Mouse (Mus musculus): ENCODE results near the gene Gm14180.
"Not testable (repeated sequence)": the region's sequence is repeated elsewhere in the genome, so short reads cannot be mapped to it uniquely, and the experiment has no call there.

The Gm14180 gene

GRCm38 (mm10) chr11:99734190-99734589 lies at the start of gene Gm14180:
TSS of gene Gm14180 (minus strand) at chr11:99734290.
- DNase-seq (ENCODE audit: low spot score) = no peak

DNA sequence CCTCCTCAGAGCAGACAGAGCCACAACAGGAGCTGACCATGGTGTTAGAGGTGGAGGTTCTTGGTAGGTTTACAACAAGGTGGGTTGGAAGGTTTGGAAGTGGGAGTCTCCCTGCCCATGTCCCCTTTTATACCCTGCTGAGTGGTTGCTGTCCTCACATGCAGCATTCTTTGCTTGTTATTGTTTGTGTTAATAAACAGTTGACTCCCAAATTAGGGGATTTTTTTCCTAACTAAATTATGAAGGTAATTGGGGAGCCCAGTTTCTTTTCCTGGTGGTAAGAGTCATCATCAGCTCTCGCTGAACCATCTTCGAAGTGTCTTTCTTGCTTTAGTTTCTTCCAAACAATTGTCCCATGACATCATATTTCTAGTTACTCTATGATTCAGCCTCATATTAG lies 46.5 kb upstream of the Gm14180 start, which contains the start of gene Krtap4-8:
Gene Krtap4-8, minus strand, starts transcription at position 101 of the 400 bp plus-strand sequence.
- no peak for DNase-seq (ENCODE audit: low spot score)

GRCm38 (mm10) chr11:99778401-99778800 lies 44.3 kb upstream of the Gm14180 start:
- DNase-seq (ENCODE audit: low spot score) = no peak

DNA sequence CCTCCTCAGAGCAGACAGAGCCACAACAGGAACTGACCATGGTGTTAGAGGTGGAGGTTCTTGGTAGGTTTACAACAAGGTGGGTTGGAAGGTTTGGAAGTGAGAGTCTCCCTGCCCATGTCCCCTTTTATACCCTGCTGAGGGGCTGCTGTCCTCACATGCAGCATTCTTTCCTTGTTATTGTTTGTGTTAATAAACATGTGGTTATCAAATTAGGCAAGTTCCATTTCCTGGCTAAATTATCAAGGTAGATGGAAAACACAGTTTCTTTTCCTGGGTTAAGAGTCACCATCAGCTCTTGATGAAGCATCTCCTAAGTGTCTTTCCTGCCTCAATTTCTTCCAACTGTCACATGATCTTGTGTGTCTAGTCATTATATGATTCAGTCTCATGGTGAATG lies 38.7 kb upstream of the Gm14180 start, which contains the start of gene Gm11595:
Gene Gm11595, minus strand, starts transcription at position 101 of the 400 bp plus-strand sequence.
- not testable (repeated sequence) for DNase-seq (ENCODE audit: low spot score)

DNA sequence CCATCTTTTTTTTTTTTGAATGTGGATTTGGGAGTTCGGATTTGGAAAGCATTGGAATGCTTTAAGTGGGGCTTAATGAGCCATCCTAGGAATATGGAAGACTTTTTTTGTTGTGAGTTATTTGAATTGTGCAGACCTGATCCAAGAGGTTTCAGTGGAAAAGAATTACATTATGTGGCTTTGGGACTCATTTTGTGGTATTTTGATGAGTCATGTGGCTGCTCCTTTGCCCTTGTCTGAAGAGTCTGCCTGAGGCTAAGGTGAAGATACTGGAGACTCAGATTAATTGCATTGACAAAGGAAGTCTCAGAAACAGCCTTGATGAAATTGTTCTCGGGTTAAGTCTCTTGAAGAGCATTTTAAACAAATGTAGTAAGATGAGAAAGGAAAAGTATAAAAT lies 34.3 kb upstream of the Gm14180 start:
- DNase-seq (ENCODE audit: low spot score) = no peak

- DNase-seq (ENCODE audit: low spot score) = no peak
Measured at GRCm38 (mm10) chr11:99758877-99759276, 24.8 kb upstream of the Gm14180 start.

- DNase-seq (ENCODE audit: low spot score) = no peak
Measured at GRCm38 (mm10) chr11:99743985-99744384, 9.9 kb upstream of the Gm14180 start.

DNA sequence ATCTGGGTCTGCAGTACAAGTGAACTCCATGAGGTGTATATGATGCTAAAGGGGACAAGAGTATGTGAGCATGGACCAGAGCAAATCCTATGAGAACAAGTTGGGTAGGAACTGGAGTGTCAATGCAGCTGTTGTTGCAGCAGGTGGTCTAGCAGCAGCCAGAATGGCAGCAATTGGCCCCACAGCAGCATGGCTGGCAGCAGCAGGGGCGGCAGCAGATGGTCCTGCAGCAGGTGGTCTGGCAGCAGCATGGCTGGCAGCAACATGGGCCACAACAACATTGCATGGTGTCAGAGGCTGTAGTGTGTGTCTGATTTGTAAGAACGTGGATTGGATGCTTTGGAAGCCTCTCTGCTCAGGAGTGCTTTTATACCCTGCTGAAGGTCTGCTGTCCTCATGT lies 10.0 kb downstream of the Gm14180 start:
- DNase-seq (ENCODE audit: low spot score) = no peak

GRCm38 (mm10) chr11:99718759-99719158 lies 15.3 kb downstream of the Gm14180 start:
- no peak for DNase-seq (ENCODE audit: low spot score)

DNA sequence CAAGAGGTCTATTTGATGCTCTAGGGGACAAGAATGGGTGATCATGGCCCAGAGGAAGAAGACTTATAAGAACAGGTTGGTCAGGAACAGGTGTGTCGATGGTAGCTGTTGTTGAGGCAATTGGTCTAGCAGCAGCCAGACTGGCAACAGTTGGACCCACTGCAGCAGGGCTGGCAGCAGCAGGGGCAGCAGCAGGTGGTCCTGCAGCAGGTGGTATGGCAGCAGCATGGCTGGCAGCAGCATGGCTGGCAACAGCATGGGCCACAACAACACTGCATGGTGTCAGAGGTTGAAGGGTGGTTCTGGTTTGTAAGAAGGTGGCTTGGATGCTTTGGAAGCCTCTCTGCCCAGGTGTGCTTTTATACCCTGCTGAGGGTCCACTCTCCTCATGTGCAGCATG lies 43.6 kb downstream of the Gm14180 start, which contains the start of gene Gm14190:
Gene Gm14190, minus strand, starts transcription at position 278 of the 400 bp plus-strand sequence.
- DNase-seq (ENCODE audit: low spot score) = no peak

GRCm38 (mm10) chr11:99685235-99685634 lies 48.9 kb downstream of the Gm14180 start:
- DNase-seq (ENCODE audit: low spot score) = not testable (repeated sequence)

All from testis, postnatal 14 days (tissue).